Mouse (Mus musculus): ENCODE results near the gene Slc34a2. TPM values are rescaled to one million over a fixed set of nuclear protein-coding genes. Genes with fewer than 3 reads are reported as not detected.

Gene Slc34a2
- polyA plus RNA-seq, 1 experiment from 2014 or later, result not detected

DNA sequence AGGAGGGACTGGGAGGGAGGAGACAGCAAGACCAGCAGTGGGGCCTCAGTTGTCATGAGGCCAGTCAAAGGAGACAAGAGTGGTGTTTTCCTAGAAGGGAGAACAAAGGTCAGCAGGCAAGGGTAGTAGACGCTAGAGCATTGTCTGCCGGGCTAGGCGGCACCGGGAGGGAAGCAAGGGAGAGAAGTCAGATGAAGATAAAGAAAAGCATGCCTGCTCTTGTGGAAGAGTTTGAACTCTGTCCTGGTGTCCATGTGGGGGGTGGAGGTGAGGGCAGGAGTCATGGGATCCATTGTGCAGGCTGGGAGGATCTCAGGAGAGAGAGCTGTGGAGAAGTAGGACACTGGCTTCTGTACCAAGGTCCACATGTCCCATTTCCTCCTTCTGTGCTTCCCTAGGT, 40.6 kb downstream of the Slc34a2 start:
- no peaks in the 10 kb centered on the region for H3K27me3 ChIP-seq (replicated peaks)
- 33% methylated on average over 4 of the region's 4 CpGs for whole genome bisulfite sequencing
- H3K9me3 ChIP-seq (replicated peaks), result no peaks in the 10 kb centered on the region
- no peaks in the 10 kb centered on the region for H3K36me3 ChIP-seq
- no peak overlapping the region for H3K4me2 ChIP-seq
- no peak overlapping the region for H3K9ac ChIP-seq
- peaks cover 5% of the 10 kb centered on the region; the same call in 1 of the 2 replicates for H3K4me1 ChIP-seq (replicated peaks)
- ATAC-seq (ENCODE audit: insufficient number of reproducible peaks, low FRiP score), result no peak
- no peak overlapping the region for H3K4me3 ChIP-seq
- no peak overlapping the region for H3K27ac ChIP-seq (ENCODE audit: poor library complexity, severe bottlenecking)

DNA sequence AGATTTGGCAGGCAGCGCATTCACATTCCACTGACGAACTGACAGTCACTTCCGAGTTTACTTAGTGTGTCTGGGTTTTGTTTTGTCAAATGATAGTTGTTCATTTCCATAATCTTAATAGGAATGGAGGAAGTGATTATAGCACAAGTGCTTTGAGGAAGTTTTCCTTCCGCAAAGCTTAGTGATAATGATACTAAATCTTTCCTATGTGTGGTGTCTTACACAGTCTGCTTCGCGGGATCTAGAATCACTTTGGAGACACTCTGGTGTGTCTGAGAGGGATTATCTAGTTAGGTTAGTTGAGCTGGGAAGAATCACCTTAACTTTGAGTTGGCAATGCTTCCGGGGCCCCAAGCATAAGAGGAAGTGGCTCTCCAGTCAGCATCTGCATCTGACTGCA, 49.6 kb downstream of the Slc34a2 start:
- whole genome bisulfite sequencing, result 77% methylated on average over 7 of the region's 7 CpGs
- Histone ChIP-seq H3K4me2 (no peak overlapping the region), H3K4me3 (no peak overlapping the region)

DNA sequence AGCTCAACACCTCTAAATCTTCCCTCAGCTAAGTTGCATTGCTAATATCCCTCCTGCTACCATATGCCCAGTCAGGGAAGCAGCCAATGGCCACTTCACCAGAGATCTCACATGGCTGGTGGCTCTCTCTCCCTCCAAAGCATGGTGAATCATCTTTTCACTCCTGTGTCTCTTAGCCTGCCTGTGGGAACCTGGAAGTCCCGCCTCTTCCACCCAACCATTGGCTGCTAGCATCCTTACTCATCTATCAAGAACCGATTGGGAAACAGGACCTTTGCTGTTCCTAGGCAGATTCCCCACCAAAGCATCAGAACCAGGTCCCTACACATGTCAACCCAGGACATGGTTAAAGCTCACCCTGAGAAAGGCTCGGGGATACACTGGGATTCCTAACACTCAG, 53.5 kb downstream of the Slc34a2 start:
- no peak overlapping the region for H3K4me3 ChIP-seq
- no peaks in the 10 kb centered on the region for H3K27me3 ChIP-seq (replicated peaks)
- H3K9ac ChIP-seq, result no peak overlapping the region
- H3K4me2 ChIP-seq, result no peak overlapping the region
- no peak for ATAC-seq (ENCODE audit: insufficient number of reproducible peaks, low FRiP score)
- 64% methylated on average over 3 of the region's 3 CpGs for WGBS
- H3K36me3 ChIP-seq, result no peaks in the 10 kb centered on the region
- no peaks in the 10 kb centered on the region for H3K9me3 ChIP-seq (replicated peaks)
- H3K4me1 ChIP-seq (replicated peaks), result no peaks in the 10 kb centered on the region
- H3K27ac ChIP-seq (ENCODE audit: poor library complexity, severe bottlenecking), result no peak overlapping the region

More for the DNA sequence above, 49.6 kb downstream of the Slc34a2 start:
- Histone ChIP-seq H3K9ac (no peak overlapping the region), H3K36me3 (no peaks in the 10 kb centered on the region), H3K27me3 (replicated peaks) (no peaks in the 10 kb centered on the region), H3K27ac (ENCODE audit: poor library complexity, severe bottlenecking) (no peak overlapping the region), H3K9me3 (replicated peaks) (no peaks in the 10 kb centered on the region), H3K4me1 (replicated peaks) (no peaks in the 10 kb centered on the region)
- ATAC-seq (ENCODE audit: insufficient number of reproducible peaks, low FRiP score), result no peak

DNA sequence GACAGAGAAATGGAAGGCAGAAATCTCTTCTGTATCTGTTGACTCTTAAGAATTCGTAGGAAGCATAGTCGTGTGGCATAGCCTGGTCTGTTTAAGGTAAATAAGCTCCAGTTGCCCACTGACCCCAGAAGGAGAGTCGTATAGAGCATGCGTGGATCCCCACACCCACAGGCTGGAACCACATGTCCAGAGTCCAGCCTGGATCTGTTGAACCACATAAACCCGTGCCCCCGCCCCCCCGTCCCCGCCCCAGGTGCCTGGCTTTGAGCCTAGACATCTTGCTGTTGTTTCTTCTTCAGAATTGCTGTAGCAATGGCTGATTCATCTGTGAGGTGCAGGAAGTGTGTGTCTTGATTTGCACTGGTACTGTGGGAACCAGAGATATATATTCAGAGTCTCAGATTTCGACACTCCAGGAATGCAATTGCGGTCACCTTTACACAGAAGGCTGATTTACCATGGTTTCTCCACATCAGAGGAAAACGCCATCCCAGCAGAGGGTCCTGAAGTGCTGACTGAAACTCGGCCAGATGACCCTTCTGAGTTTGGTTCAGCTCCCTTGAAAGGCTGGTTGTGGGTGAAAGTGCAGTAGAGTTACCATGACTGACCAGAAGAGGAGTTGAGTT, 64.1 kb downstream of the Slc34a2 start:
- WGBS, result 74% methylated on average over 12 of the region's 12 CpGs

DNA sequence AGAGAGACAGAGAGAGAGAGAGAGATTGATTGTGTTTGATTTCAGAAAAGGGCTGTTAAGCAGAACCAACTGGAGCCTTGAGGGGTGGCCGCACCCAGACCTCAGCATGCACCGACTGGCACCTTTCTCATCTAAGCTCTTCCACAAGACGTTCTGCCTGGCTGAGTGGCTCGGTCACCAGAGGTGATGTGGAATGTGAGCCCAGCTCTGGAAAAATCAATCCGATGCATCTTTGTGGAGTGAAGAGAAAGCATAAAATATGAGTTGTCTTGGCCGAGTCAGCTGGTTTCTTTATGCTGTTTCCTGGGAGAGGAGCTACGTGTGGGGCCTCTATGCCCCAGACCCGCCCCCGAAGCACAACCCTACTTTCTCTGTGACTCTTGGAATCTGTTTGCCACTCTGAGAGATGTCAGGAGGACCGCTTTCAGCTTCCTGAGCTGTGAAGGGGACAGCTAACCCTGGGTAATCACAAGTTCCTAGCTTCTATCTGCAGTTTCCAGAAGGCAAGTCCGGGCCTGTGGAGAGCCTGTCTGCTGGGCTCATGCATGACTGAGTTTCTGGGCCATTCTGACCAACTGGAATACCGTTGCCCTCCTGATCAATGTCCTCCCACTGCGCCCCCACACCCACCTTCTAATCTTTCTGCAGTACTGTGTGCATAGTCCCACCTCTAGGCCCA, 66.4 kb downstream of the Slc34a2 start:
- no peaks in the 10 kb centered on the region for H3K27me3 ChIP-seq (replicated peaks)
- H3K9ac ChIP-seq, result no peak overlapping the region
- ATAC-seq (ENCODE audit: insufficient number of reproducible peaks, low FRiP score), result no peak
- 75% methylated on average over 13 of the region's 13 CpGs for WGBS
- no peaks in the 10 kb centered on the region for H3K4me1 ChIP-seq (replicated peaks)
- no peak overlapping the region for H3K27ac ChIP-seq (ENCODE audit: poor library complexity, severe bottlenecking)
- H3K4me2 ChIP-seq, result no peak overlapping the region
- H3K36me3 ChIP-seq, result no peaks in the 10 kb centered on the region
- H3K9me3 ChIP-seq (replicated peaks), result no peaks in the 10 kb centered on the region
- no peak overlapping the region for H3K4me3 ChIP-seq

More for the DNA sequence above, 64.1 kb downstream of the Slc34a2 start:
- no peak for ATAC-seq (ENCODE audit: insufficient number of reproducible peaks, low FRiP score)
- H3K4me3 ChIP-seq, result no peak overlapping the region
- H3K4me1 ChIP-seq (replicated peaks), result no peaks in the 10 kb centered on the region
- no peak overlapping the region for H3K27ac ChIP-seq (ENCODE audit: poor library complexity, severe bottlenecking)
- H3K27me3 ChIP-seq (replicated peaks), result no peaks in the 10 kb centered on the region
- no peaks in the 10 kb centered on the region for H3K9me3 ChIP-seq (replicated peaks)
- H3K4me2 ChIP-seq, result no peak overlapping the region
- no peaks in the 10 kb centered on the region for H3K36me3 ChIP-seq
- H3K9ac ChIP-seq, result no peak overlapping the region

DNA sequence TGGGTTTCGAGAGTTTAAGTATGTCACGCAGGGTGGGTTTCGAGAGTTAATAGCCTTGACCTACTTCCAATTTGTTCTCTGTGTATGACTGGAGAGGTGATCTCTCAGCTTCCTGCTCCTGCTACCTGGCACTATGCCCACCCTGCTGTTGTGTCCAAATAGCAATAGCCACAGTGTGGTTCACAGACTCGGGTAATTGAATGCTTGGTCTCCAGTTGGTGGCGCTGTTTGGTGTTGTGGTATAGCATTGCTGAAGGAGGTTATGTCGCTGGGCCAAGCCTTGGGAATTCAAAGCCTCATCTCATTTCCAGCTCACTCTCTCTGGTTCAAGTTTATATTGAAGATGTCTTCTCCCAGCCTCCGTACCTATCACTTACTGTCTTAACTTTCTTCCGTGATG, 67.8 kb downstream of the Slc34a2 start:
- Histone ChIP-seq H3K36me3 (no peaks in the 10 kb centered on the region), H3K27me3 (replicated peaks) (no peaks in the 10 kb centered on the region), H3K9me3 (replicated peaks) (no peaks in the 10 kb centered on the region), H3K4me2 (no peak overlapping the region), H3K27ac (ENCODE audit: poor library complexity, severe bottlenecking) (no peak overlapping the region), H3K4me3 (no peak overlapping the region), H3K4me1 (replicated peaks) (no peaks in the 10 kb centered on the region; the same call in 1 of the 2 replicates), H3K9ac (no peak overlapping the region)
- WGBS, result 73% methylated on average over 8 of the region's 8 CpGs
- ATAC-seq (ENCODE audit: insufficient number of reproducible peaks, low FRiP score), result no peak

DNA sequence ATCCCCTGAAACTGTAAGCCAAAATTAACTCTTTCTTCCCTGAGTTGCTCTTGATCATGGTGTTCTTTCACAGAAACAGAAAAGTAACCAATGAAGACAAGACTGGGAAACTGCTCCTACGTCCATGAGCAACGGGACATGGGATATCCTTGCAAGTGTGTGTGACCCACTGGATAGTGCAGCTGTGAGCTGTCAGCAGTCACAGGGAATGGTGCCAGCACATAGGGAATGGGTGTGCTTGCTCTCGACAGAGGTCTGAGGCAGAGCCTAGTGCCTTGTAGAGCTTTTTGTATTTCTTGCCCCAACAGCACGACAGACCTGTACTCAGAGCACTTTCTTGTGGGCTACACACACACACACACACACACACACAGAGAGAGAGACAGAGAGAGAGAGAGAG, 68.2 kb downstream of the Slc34a2 start:
- no peaks in the 10 kb centered on the region for H3K9me3 ChIP-seq (replicated peaks)
- H3K27ac ChIP-seq (ENCODE audit: poor library complexity, severe bottlenecking), result no peak overlapping the region
- no peaks in the 10 kb centered on the region for H3K36me3 ChIP-seq
- WGBS, result 62% methylated on average over 4 of the region's 4 CpGs
- H3K4me1 ChIP-seq (replicated peaks), result no peaks in the 10 kb centered on the region; the same call in 1 of the 2 replicates
- no peak for ATAC-seq (ENCODE audit: insufficient number of reproducible peaks, low FRiP score)
- H3K4me2 ChIP-seq, result no peak overlapping the region
- no peak overlapping the region for H3K9ac ChIP-seq
- H3K4me3 ChIP-seq, result no peak overlapping the region
- H3K27me3 ChIP-seq (replicated peaks), result no peaks in the 10 kb centered on the region

DNA sequence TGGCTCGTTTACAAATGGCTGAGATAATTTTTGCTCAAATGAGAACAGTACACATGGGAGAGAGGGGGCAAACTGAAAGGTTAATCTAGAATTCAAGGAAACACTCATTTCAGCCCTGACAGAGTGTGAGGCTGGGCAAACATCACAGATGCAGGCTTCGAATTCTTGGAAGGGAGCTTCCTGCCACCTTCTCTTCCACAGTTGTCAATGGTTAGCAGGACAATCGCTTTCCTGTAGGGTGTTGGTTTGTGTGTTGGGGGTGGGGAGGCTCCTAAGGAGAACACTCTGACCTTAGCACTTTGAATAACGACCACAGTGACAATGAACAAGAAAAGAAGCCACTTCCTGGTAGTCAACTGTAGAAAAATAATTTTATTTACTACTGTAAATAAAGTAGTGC, 68.8 kb downstream of the Slc34a2 start:
- H3K4me3 ChIP-seq, result no peak overlapping the region
- no peak for ATAC-seq (ENCODE audit: insufficient number of reproducible peaks, low FRiP score)
- WGBS, result 38% methylated on average over 4 of the region's 4 CpGs
- H3K9me3 ChIP-seq (replicated peaks), result no peaks in the 10 kb centered on the region
- H3K27me3 ChIP-seq (replicated peaks), result no peaks in the 10 kb centered on the region
- H3K4me2 ChIP-seq, result no peak overlapping the region
- H3K27ac ChIP-seq (ENCODE audit: poor library complexity, severe bottlenecking), result no peak overlapping the region
- no peaks in the 10 kb centered on the region for H3K36me3 ChIP-seq
- H3K4me1 ChIP-seq (replicated peaks), result peaks cover 2% of the 10 kb centered on the region; the same call in 1 of the 2 replicates
- H3K9ac ChIP-seq, result no peak overlapping the region

DNA sequence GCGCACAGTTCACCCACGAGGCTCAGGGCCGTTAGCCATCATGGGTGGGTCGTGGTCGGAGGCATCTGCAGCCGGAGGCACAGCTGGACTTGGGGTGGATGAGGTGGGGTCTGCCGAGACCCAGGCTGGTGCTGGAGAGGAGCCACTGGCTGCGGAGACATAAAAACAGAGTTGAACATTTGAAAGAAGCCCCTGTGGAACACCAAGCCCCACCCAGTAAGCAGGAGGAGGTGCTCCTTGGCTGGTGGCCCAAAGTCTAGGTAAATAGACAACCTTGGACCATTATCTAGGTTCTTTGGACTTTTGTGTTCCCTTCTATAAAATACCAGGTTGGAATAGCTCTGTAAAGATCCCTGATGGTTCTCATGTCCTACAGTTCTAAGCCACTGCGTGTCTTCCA, 70.1 kb downstream of the Slc34a2 start:
- Histone ChIP-seq H3K4me1 (replicated peaks) (peaks cover 2% of the 10 kb centered on the region; the same call in 1 of the 2 replicates), H3K27ac (ENCODE audit: poor library complexity, severe bottlenecking) (no peak overlapping the region), H3K9me3 (replicated peaks) (peaks cover 4% of the 10 kb centered on the region), H3K36me3 (no peaks in the 10 kb centered on the region), H3K4me3 (no peak overlapping the region), H3K27me3 (replicated peaks) (no peaks in the 10 kb centered on the region), H3K9ac (no peak overlapping the region), H3K4me2 (no peak overlapping the region)
- no peak for ATAC-seq (ENCODE audit: insufficient number of reproducible peaks, low FRiP score)
- 78% methylated on average over 9 of the region's 9 CpGs for WGBS

DNA sequence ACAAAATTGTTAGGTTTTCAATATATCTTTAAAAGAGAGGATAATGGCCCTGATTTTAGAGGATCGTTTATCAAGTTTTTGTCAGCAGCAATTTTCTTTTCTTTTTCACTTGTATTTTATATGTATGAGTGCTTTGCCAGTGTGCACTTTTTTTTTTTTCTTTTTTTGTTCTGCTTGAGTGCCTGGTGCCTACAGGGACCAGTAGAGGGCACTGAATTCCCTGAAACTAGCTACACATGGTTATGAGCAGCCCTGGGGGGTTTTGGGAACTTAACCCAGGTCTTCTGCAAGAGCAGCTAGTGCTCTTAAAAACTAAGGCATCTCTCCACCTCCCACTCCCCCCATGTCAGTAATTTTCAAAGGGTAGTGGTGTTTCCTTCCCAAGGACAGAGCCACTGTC, 70.8 kb downstream of the Slc34a2 start:
- no peak for ATAC-seq (ENCODE audit: insufficient number of reproducible peaks, low FRiP score)
- Histone ChIP-seq H3K4me3 (no peak overlapping the region), H3K9me3 (replicated peaks) (peaks cover 7% of the 10 kb centered on the region), H3K27ac (ENCODE audit: poor library complexity, severe bottlenecking) (no peak overlapping the region), H3K9ac (no peak overlapping the region), H3K4me2 (no peak overlapping the region), H3K4me1 (replicated peaks) (peaks cover 2% of the 10 kb centered on the region; the same call in 1 of the 2 replicates), H3K27me3 (replicated peaks) (no peaks in the 10 kb centered on the region), H3K36me3 (no peaks in the 10 kb centered on the region)
- 73% methylated on average over 1 of the region's 1 CpGs for WGBS

DNA sequence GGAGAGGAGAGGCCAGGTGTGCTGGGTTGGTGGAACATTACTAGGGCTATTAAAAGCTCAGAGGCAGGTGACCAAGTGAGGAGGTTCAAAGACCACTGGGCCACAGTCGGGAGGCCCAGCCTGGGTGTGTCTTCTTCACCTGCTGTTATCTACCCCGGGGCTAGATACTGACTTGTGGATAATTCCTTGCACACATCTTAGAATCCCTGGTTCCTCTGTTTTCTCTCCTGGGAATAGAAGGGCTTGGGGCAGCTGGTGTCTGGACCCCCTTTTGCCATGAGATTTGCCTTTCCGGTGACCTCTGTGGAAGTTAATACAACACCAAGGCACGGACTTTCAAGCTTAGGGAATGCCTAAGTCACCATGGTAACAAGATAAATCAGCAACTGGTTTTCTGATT, 72.3 kb downstream of the Slc34a2 start:
- peaks cover 2% of the 10 kb centered on the region; the same call in 1 of the 2 replicates for H3K4me1 ChIP-seq (replicated peaks)
- no peak overlapping the region for H3K9ac ChIP-seq
- H3K36me3 ChIP-seq, result no peaks in the 10 kb centered on the region
- ATAC-seq (ENCODE audit: insufficient number of reproducible peaks, low FRiP score), result no peak
- no peak overlapping the region for H3K4me3 ChIP-seq
- H3K27ac ChIP-seq (ENCODE audit: poor library complexity, severe bottlenecking), result no peak overlapping the region
- no peaks in the 10 kb centered on the region for H3K27me3 ChIP-seq (replicated peaks)
- H3K9me3 ChIP-seq (replicated peaks), result peaks cover 7% of the 10 kb centered on the region
- no peak overlapping the region for H3K4me2 ChIP-seq
- WGBS, result 54% methylated on average over 4 of the region's 4 CpGs
